In genomic region chr2:91353854-91354253, GRCm38 (mm10) we compare ENCODE assay signal across 17 mouse cellular contexts.
DNase-seq lines count a peak whose midpoint lies in the region; ATAC-seq lines count a peak whose summit lies in the region.
"Had no signal": no experiment of that assay in that cellular context is flagged by ENCODE, and none has a peak within 500 bp of the region (broad histone marks: within the 10 kb centered on the region; RNA-seq: fewer than 3 reads in every experiment).

No protein-coding gene starts in this region.

- H3K27me3 ChIP-seq in lung, embryonic 15.5 days: no peaks in the 10 kb centered on the region
- no peaks in the 10 kb centered on the region for H3K27me3 ChIP-seq in stomach, embryonic 14.5 days (ENCODE audit: control insufficient read depth, insufficient read depth, low read length)
- H3K27me3 ChIP-seq in stomach, embryonic 16.5 days (ENCODE audit: control insufficient read depth, insufficient read depth, low read length): no peaks in the 10 kb centered on the region
- H3K27me3 ChIP-seq: embryonic facial prominence, embryonic 12.5 days; forebrain, embryonic 15.5 days; heart, embryonic 12.5 days; hindbrain, embryonic 15.5 days had no signal

- peaks cover 22% of the 10 kb centered on the region for H3K4me1 ChIP-seq in lung, embryonic 15.5 days
- peaks cover 5% of the 10 kb centered on the region; the same call in 1 of the 2 replicates for H3K4me1 ChIP-seq in stomach, embryonic 14.5 days (ENCODE audit: control insufficient read depth, insufficient read depth, low read length)
- peaks cover 7% of the 10 kb centered on the region; the same call in 1 of the 2 replicates for H3K4me1 ChIP-seq in stomach, embryonic 16.5 days (ENCODE audit: control insufficient read depth, insufficient read depth, low read length)
- H3K4me1 ChIP-seq: embryonic facial prominence, embryonic 12.5 days; forebrain, embryonic 15.5 days; hindbrain, embryonic 10.5 days; hindbrain, embryonic 15.5 days had no signal

- WGBS in lung, embryonic 15.5 days: 38% methylated on average over 3 of the region's 3 CpGs
- WGBS in stomach, embryonic 14.5 days: 43% methylated on average over 3 of the region's 3 CpGs
- WGBS in stomach, embryonic 16.5 days: 42% methylated on average over 3 of the region's 3 CpGs

- peak overlapping the region; percentile 5; the same call in 1 of the 2 replicates for H3K27ac ChIP-seq in lung, embryonic 15.5 days
- 0 out of 2 replicates have a peak overlapping the region, but pooled peaks have one; percentile 33 for H3K27ac ChIP-seq in stomach, embryonic 14.5 days (ENCODE audit: low read length)
- H3K27ac ChIP-seq in stomach, embryonic 16.5 days (ENCODE audit: low read length): peak overlapping the region; percentile 10; the same call in 1 of the 2 replicates
- H3K27ac ChIP-seq: embryonic facial prominence, embryonic 12.5 days; forebrain, embryonic 15.5 days; hindbrain, embryonic 10.5 days; hindbrain, embryonic 15.5 days had no signal

- no peak overlapping the region for H3K4me2 ChIP-seq in lung, embryonic 15.5 days
- H3K4me2 ChIP-seq in stomach, embryonic 14.5 days (replicated peaks; ENCODE audit: low read depth, low read length): no peak overlapping the region
- H3K4me2 ChIP-seq in stomach, embryonic 16.5 days (ENCODE audit: low read depth, low read length): no peak overlapping the region
- H3K4me2 ChIP-seq: embryonic facial prominence, embryonic 12.5 days; forebrain, embryonic 15.5 days; heart, embryonic 12.5 days; hindbrain, embryonic 15.5 days had no signal

- no peak overlapping the region for H3K4me3 ChIP-seq in lung, embryonic 15.5 days
- H3K4me3 ChIP-seq in stomach, embryonic 14.5 days (ENCODE audit: low read depth, low read length): no peak overlapping the region
- H3K4me3 ChIP-seq in stomach, embryonic 16.5 days (replicated peaks; ENCODE audit: low read length): no peak overlapping the region
- H3K4me3 ChIP-seq: embryonic facial prominence, embryonic 12.5 days; forebrain, embryonic 15.5 days; heart, embryonic 12.5 days; hindbrain, embryonic 10.5 days; hindbrain, embryonic 15.5 days had no signal

- H3K36me3 ChIP-seq in lung, embryonic 15.5 days: no peaks in the 10 kb centered on the region
- H3K36me3 ChIP-seq in stomach, embryonic 14.5 days (ENCODE audit: control insufficient read depth, insufficient read depth, low read length): no peaks in the 10 kb centered on the region
- H3K36me3 ChIP-seq in stomach, embryonic 16.5 days (ENCODE audit: control insufficient read depth, insufficient read depth, low read length): no peaks in the 10 kb centered on the region
- H3K36me3 ChIP-seq: embryonic facial prominence, embryonic 12.5 days; forebrain, embryonic 15.5 days; heart, embryonic 12.5 days; hindbrain, embryonic 10.5 days; hindbrain, embryonic 15.5 days had no signal

- no peak overlapping the region for H3K9ac ChIP-seq in lung, embryonic 15.5 days
- no peak overlapping the region for H3K9ac ChIP-seq in stomach, embryonic 14.5 days (replicated peaks; ENCODE audit: low read depth, low read length)
- H3K9ac ChIP-seq in stomach, embryonic 16.5 days (ENCODE audit: low read length): no peak overlapping the region
- H3K9ac ChIP-seq: embryonic facial prominence, embryonic 12.5 days; forebrain, embryonic 15.5 days; heart, embryonic 12.5 days; hindbrain, embryonic 15.5 days had no signal

- ATAC-seq in lung, embryonic 15.5 days (ENCODE audit: borderline replicate concordance, extremely low read depth, low FRiP score, low TSS enrichment): no peak
- no peak for ATAC-seq in stomach, embryonic 14.5 days (ENCODE audit: insufficient number of reproducible peaks, insufficient read depth, low FRiP score, low read depth)
- ATAC-seq in stomach, embryonic 16.5 days (ENCODE audit: insufficient read depth, low FRiP score): no peak
- ATAC-seq: forebrain, embryonic 15.5 days; inflammation-experienced regulatory T-cells, adult 6 months had no signal

- no peaks in the 10 kb centered on the region for H3K9me3 ChIP-seq in lung, embryonic 15.5 days
- H3K9me3 ChIP-seq in stomach, embryonic 14.5 days (ENCODE audit: control insufficient read depth, low read depth, low read length): no peaks in the 10 kb centered on the region
- no peaks in the 10 kb centered on the region for H3K9me3 ChIP-seq in stomach, embryonic 16.5 days (replicated peaks; ENCODE audit: control insufficient read depth, low read length)
- H3K9me3 ChIP-seq: embryonic facial prominence, embryonic 12.5 days; forebrain, embryonic 15.5 days; heart, embryonic 12.5 days; hindbrain, embryonic 10.5 days; hindbrain, embryonic 15.5 days had no signal

- peak; percentile 55 for DNase-seq in heart, adult 11 months
- DNase-seq in heart, adult 18-20 months: no peak
- DNase-seq in lung, postnatal 25 days (ENCODE audit: low spot score): no peak
- DNase-seq in cerebellum, postnatal 36 days: no peak
- DNase-seq: cerebellum, adult 11 months; cerebellum, adult 8-10 months; cerebellum, postnatal 14 days; gastrocnemius, postnatal 10 days had no signal
